Mouse (Mus musculus) kidney, postnatal 0 days (tissue): ENCODE measurements around the gene Eftud2. TPM values are rescaled to one million over a fixed set of nuclear protein-coding genes. Genes with fewer than 3 reads are reported as not detected.
A peak's percentile ranks its signal among the peaks of the same experiment; 100 is the strongest.

Experiments
- ATAC-seq: fragments of 200-750 bp; cut with Nextera tagmentation; replicated peaks from 2 replicates; pipeline ENCODE4 v1.8.0; 2017; ENCODE audit warnings: low read depth, moderate number of reproducible peaks, moderate TSS enrichment, moderate library complexity; ENCODE audit not compliant: low FRiP score
- DNase-seq: peaks from one replicate; pipeline ENCODE4 v3.0.0-alpha.2; 2016; ENCODE audit warnings: low spot score
- H3K27ac ChIP-seq: fragments of 300-500 bp; sonication (generic); 2 replicates; pipeline ENCODE4 v1.5.1; 2014; ENCODE audit warnings: mild to moderate bottlenecking
- H3K27me3 ChIP-seq: fragments of 300-500 bp; sonication (generic); 2 replicates; pipeline ENCODE4 v1.6.1; 2014; ENCODE audit warnings: low read length, mixed read lengths; ENCODE audit not compliant: insufficient read depth
- H3K36me3 ChIP-seq: fragments of 300-500 bp; sonication (generic); 2 replicates; pipeline ENCODE4 v1.6.1; 2014; ENCODE audit warnings: low read length, mixed read lengths; ENCODE audit not compliant: insufficient read depth
- H3K4me1 ChIP-seq: fragments of 300-500 bp; sonication (generic); replicated peaks from 2 replicates; pipeline ENCODE4 v1.6.1; 2014; ENCODE audit warnings: antibody characterized with exemption, low read length, mixed read lengths; ENCODE audit not compliant: insufficient read depth
- H3K4me2 ChIP-seq: fragments of 300-500 bp; sonication (generic); 2 replicates; pipeline ENCODE4 v1.6.1; 2014; ENCODE audit warnings: mild to moderate bottlenecking, low read length, moderate library complexity, mixed read lengths
- H3K4me3 ChIP-seq: fragments of 300-500 bp; sonication (generic); replicated peaks from 2 replicates; pipeline ENCODE4 v1.5.1; 2014; ENCODE audit warnings: low read depth, low read length
- H3K9ac ChIP-seq: fragments of 300-500 bp; sonication (generic); 2 replicates; pipeline ENCODE4 v1.6.1; 2014; ENCODE audit warnings: low read depth, low read length
- H3K9me3 ChIP-seq: fragments of 300-500 bp; sonication (generic); replicated peaks from 2 replicates; pipeline ENCODE4 v1.6.1; 2016; ENCODE audit warnings: low read length, inconsistent platforms, mixed read lengths
- CTCF ChIP-seq: IDR thresholded peaks from 2 replicates; pipeline ENCODE4 v1.5.1; 2016; ENCODE audit warnings: antibody characterized with exemption, low read depth, mild to moderate bottlenecking, moderate library complexity
- WGBS: fragments of 180-500 bp; shearing (Covaris S2); extraction: QIAGEN DNeasy Blood & Tissue Kit; methylation state at CpG from one replicate; pipeline ENCODE4 v1.1.7; 2014; 5-methylcytosine and 5-hydroxymethylcytosine counted together
- polyA plus RNA-seq: library from polyadenylated mRNA; unstranded; fragments of >200 nt; fragmentation: Nextera tagmentation; extraction: Ambion mirVana; gene quantifications from 2 replicates; pipeline ENCODE4 v1.2.1, GENCODE M21; 2015

Gene Eftud2
- polyA plus RNA-seq, 1 experiment from 2014 or later: 127 TPM

DNA sequence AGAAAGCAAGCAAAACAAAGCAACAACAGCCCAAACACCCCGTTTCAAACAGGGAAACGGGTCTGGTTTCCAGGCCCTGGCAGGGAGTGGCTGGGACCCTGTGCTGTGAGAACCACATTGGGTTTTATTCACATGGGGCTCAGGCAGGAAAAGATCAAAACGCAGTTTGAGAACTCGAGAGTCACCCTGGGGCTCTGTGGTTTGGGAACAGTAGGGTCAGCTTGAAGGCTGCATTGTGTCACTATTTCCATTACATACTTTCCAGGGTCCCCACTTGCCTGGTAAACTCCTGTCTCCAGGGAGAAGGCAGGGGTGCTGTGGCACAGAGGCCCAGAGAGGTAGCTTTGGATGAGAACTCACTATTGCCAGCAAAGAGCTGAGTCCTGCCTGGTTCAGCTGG lies 53.7 kb downstream of the Eftud2 start:
- H3K36me3 ChIP-seq: no peaks in the 10 kb centered on the region
- H3K9ac ChIP-seq: no peak overlapping the region
- TF ChIP-seq CTCF: no peak
- H3K27me3 ChIP-seq: no peaks in the 10 kb centered on the region
- H3K4me1 ChIP-seq: no peaks in the 10 kb centered on the region
- H3K4me2 ChIP-seq: no peak overlapping the region
- no peak for DNase-seq
- no peaks in the 10 kb centered on the region for H3K9me3 ChIP-seq
- H3K4me3 ChIP-seq: no peak overlapping the region
- WGBS: 46% methylated on average over 4 of the region's 4 CpGs
- no peak overlapping the region for H3K27ac ChIP-seq
- ATAC-seq: no peak

DNA sequence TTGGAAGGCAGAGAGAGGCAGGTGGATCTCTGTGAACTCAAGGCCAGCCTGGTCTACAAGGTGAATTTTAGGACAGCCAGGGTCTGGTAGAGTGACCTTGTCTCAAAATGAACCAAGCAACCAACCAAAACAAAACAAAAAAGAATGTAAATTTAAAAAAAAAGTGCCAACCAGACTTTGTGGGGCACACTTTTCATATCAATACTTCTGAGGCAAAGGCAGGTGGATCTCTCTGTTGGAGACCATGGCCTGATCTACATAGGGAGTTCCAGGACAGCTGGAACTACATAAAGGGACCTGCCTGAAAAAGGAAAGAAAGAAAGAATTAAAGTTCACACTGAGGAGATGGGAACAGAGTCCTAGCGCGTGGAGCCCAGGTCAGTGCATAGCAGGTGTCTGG lies 54.3 kb downstream of the Eftud2 start:
- Histone ChIP-seq H3K4me3 (no peak overlapping the region), H3K9ac (no peak overlapping the region), H3K9me3 (no peaks in the 10 kb centered on the region), H3K36me3 (no peaks in the 10 kb centered on the region), H3K4me1 (no peaks in the 10 kb centered on the region), H3K27me3 (no peaks in the 10 kb centered on the region), H3K27ac (no peak overlapping the region), H3K4me2 (no peak overlapping the region)
- no peak for ATAC-seq
- 76% methylated on average over 2 of the region's 2 CpGs for WGBS
- DNase-seq: no peak
- no peak for TF ChIP-seq CTCF

DNA sequence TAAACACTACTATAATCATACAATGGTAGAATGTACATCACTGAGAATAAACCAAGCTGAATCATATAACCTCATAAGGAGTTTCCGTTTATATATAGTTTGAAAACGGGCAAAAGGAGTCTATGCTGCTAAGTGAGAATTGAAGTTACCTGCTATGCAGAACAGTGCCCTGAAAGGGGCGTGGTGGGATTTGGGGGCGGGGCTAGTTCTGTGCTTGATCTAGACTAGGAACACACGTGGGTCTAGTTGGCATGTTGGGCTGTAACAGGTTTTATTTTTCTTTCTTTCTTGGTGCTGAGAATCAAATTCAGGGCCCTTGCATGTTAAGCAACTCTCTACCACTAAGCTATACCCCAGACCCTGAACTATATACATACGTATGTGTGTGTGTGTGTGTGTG lies 59.6 kb downstream of the Eftud2 start:
- Histone ChIP-seq H3K4me2 (no peak overlapping the region), H3K27ac (no peak overlapping the region), H3K4me1 (no peaks in the 10 kb centered on the region; the same call in 1 of the 2 replicates), H3K9ac (no peak overlapping the region), H3K36me3 (no peaks in the 10 kb centered on the region), H3K4me3 (no peak overlapping the region), H3K27me3 (no peaks in the 10 kb centered on the region), H3K9me3 (no peaks in the 10 kb centered on the region)
- 55% methylated on average over 6 of the region's 6 CpGs for WGBS
- ATAC-seq: no peak
- no peak for DNase-seq
- TF ChIP-seq CTCF: no peak

DNA sequence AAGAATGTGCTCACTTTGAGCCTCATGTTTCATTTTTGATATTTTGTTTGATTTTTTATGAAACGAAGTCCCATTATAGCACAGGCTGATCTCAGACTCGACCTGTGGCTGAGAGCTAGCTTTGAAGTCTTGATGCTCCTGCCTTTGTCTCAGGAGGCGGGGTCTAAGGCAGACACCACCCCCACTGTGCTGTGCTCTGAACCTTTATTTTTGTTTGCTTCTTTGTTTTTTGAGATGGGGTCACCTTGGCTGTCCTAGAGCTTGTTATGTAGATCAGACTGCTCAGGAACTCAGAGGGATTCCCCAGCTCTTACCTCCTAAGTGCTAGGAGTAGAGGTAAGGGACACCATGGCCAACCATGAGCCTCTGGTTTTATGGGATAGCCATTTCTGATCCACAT lies 60.4 kb downstream of the Eftud2 start:
- Histone ChIP-seq H3K4me1 (no peaks in the 10 kb centered on the region; the same call in 1 of the 2 replicates), H3K4me2 (no peak overlapping the region), H3K27me3 (no peaks in the 10 kb centered on the region), H3K9ac (no peak overlapping the region), H3K36me3 (no peaks in the 10 kb centered on the region), H3K9me3 (no peaks in the 10 kb centered on the region), H3K27ac (no peak overlapping the region), H3K4me3 (no peak overlapping the region)
- no peak for TF ChIP-seq CTCF
- 31% methylated on average over 3 of the region's 3 CpGs for WGBS
- DNase-seq (no peak), ATAC-seq (no peak)

DNA sequence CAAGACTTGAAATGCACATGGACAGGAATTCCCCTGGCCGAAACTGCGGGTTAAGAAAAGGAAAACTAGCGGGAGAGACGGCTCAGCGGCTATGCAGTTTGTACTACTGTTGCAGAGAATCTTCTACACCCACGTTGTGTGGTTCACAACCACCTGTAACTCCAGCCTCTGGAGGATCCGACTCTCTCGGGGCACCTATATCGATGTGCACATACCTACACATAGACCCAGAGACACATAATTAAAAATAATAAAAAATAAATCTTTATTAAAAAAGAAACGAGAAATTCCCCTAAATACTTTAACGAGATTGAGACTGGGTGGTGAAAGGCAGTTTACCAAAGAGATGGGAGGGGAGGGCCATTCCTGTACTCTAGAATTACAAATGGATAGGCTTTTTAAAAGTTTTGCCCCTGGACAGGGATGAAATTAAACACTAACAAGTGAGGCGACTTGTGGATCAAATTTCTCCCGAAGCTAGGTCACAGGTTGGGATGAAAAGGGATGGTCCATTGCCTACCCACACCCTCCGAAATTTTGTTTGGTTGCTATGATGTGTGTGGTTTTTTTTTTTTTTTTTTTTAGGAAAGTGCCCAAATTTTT lies 60.9 kb downstream of the Eftud2 start:
- ATAC-seq: peak; percentile 31; the same call in 1 of the 2 replicates
- 7% methylated on average over 14 of the region's 14 CpGs for WGBS

DNA sequence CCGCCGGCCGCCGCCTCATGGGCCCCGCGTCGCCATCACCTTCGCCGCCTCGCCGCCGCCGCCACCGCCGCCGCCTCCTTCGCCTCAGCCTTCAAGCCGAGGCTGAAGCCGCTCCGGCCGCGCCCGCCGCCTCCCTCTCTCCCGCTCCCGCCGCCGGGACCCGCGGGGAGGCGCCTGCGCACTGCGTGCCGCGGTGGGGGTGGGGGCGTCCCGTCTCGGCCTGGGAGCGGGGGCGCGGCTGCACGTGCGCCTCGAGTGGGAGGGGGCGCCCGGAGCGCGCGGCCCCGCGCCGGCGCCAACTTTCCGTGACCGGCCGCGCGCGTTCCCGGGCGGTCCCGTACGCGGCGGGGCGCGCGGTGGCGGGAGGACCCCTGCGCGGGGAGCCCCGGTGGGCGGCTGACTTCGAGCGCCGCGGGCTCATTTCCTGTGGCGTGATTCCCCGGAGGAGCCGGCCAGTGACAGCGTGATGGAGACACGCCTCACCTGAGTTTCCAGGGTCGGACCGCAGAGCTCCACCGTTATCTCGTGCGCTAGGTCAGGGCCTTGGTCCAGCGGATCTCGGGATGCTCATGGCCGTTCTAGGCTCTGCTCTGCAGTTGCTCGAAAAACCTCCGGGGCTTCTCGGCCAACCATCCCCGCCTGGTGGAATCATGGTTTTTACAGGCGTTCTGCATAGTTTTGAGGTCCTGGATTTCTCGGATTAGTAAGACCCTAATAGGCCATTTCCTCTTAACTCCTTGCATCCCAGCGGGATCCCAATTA lies 61.6 kb downstream of the Eftud2 start, which contains the start of gene Gjc1:
Gene Gjc1 (minus strand): TSS at position 680 of the 762 bp plus-strand sequence.
- TF ChIP-seq CTCF: peak; percentile 43; the same call in 1 of the 2 replicates
- ATAC-seq: peak; percentile 80
- DNase-seq: peak; percentile 90
- Histone ChIP-seq H3K4me1 (no peaks in the 10 kb centered on the region; the same call in 1 of the 2 replicates), H3K36me3 (no peaks in the 10 kb centered on the region), H3K9me3 (no peaks in the 10 kb centered on the region), H3K27me3 (no peaks in the 10 kb centered on the region), H3K4me3 (peak within 1 kb of the TSS; percentile 90), H3K9ac (peak within 1 kb of the TSS; percentile 93), H3K27ac (peak within 1 kb of the TSS; percentile 97), H3K4me2 (peak within 1 kb of the TSS; percentile 84)
- WGBS: under 1% methylated on average over 78 of the region's 97 CpGs

More for the DNA sequence above, 60.9 kb downstream of the Eftud2 start:
- DNase-seq: no peak
- TF ChIP-seq CTCF: no peak
- Histone ChIP-seq H3K9ac (no peak overlapping the region; the same call in 1 of the 2 replicates), H3K27me3 (no peaks in the 10 kb centered on the region), H3K4me1 (no peaks in the 10 kb centered on the region; the same call in 1 of the 2 replicates), H3K4me3 (peak overlapping the region; percentile 90), H3K27ac (peak overlapping the region; percentile 97; the same call in 1 of the 2 replicates), H3K4me2 (peak overlapping the region; percentile 84), H3K9me3 (no peaks in the 10 kb centered on the region), H3K36me3 (no peaks in the 10 kb centered on the region)
